Mouse (Mus musculus) bone marrow macrophage, adult 2 months (primary cell): Measurements from ENCODE around the gene Ephb4. TPM values are rescaled to one million over a fixed set of nuclear protein-coding genes. Genes with fewer than 3 reads are reported as not detected.

Experiments used
- H3K27ac ChIP-seq: 2 replicates; pipeline ENCODE4 v1.5.1; 2012; ENCODE audit warnings: low read depth, low read length; ENCODE audit not compliant: insufficient read depth
- H3K4me1 ChIP-seq: 2 replicates; pipeline ENCODE4 v1.6.1; 2012; ENCODE audit warnings: low read length; ENCODE audit not compliant: control insufficient read depth, insufficient read depth
- H3K4me3 ChIP-seq: 2 replicates; pipeline ENCODE4 v1.5.1; 2012; ENCODE audit warnings: mild to moderate bottlenecking, low read length, moderate library complexity; ENCODE audit not compliant: insufficient read depth
- CTCF ChIP-seq: IDR thresholded peaks from 2 replicates; pipeline ENCODE4 v1.5.1; 2012; ENCODE audit warnings: low read depth, mild to moderate bottlenecking, low read length, moderate library complexity
- POLR2A ChIP-seq: IDR thresholded peaks from 2 replicates; pipeline ENCODE4 v1.6.1; 2012; ENCODE audit warnings: mild to moderate bottlenecking, low read depth, low read length, borderline replicate concordance
- polyA plus RNA-seq: library from polyadenylated mRNA; stranded (reverse); fragments of >200 nt; gene quantifications from 2 replicates; pipeline ENCODE4 v1.2.4, GENCODE M21; 2012; ENCODE audit not compliant: missing spikeins, insufficient read depth, insufficient read length

Gene Ephb4
- polyA plus RNA-seq, 1 experiment = 0.19 TPM

GRCm38 (mm10) chr5:137345821-137346220 lies 4.1 kb upstream of the Ephb4 start:
- Histone ChIP-seq H3K4me1 (no peaks in the 10 kb centered on the region), H3K4me3 (no peak overlapping the region), H3K27ac (no peak overlapping the region)
- TF ChIP-seq CTCF = no peak
- TF ChIP-seq POLR2A = no peak

DNA sequence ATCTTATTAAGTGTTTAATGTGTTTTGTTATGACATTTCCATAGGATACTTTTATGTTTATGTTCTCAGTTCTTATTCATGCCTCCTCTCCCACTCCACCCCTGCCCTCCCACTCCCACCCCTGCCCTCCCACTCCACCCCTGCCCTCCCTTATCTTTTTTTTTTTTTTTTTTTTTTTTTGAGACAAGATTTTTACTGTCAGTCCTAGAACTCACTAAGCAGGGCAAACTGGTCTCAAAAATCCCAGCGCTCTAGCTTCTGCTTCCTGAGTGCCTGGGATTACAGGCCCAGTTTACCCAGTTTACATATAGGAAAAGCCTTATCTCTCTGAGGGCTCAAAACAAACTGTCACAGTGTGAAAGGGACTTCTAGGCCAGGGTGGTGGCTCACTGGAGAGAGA lies 3.5 kb upstream of the Ephb4 start:
- no peak overlapping the region for H3K4me3 ChIP-seq
- no peak overlapping the region for H3K27ac ChIP-seq
- TF ChIP-seq POLR2A (no peak), CTCF (no peak)
- H3K4me1 ChIP-seq = no peaks in the 10 kb centered on the region

- TF ChIP-seq CTCF (no peak), POLR2A (no peak)
- Histone ChIP-seq H3K4me3 (no peak overlapping the region), H3K4me1 (no peaks in the 10 kb centered on the region), H3K27ac (no peak overlapping the region)
Observed at GRCm38 (mm10) chr5:137346983-137347382, 2.9 kb upstream of the Ephb4 start.

DNA sequence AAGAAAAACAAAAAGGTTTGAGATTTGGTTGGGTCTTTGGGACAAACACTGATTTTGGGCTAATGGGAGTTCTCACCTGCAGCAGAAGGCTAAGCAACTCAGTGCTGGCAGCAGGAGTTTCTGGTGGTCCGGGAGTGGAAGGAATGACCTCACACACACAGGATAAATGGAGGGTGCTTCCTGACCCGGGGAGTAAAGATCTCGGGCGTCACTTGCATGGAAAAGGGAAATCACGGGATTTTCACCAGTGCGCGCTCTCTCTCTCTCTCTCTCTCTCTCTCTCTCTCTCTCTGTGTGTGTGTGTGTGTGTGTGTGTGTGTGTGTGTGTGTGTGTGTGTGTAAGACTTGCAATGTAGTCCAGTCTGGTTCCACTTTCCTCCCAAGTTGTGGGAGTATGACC lies 2.1 kb upstream of the Ephb4 start:
- Histone ChIP-seq H3K4me3 (no peak overlapping the region), H3K27ac (no peak overlapping the region), H3K4me1 (no peaks in the 10 kb centered on the region)
- TF ChIP-seq POLR2A (no peak), CTCF (no peak)

DNA sequence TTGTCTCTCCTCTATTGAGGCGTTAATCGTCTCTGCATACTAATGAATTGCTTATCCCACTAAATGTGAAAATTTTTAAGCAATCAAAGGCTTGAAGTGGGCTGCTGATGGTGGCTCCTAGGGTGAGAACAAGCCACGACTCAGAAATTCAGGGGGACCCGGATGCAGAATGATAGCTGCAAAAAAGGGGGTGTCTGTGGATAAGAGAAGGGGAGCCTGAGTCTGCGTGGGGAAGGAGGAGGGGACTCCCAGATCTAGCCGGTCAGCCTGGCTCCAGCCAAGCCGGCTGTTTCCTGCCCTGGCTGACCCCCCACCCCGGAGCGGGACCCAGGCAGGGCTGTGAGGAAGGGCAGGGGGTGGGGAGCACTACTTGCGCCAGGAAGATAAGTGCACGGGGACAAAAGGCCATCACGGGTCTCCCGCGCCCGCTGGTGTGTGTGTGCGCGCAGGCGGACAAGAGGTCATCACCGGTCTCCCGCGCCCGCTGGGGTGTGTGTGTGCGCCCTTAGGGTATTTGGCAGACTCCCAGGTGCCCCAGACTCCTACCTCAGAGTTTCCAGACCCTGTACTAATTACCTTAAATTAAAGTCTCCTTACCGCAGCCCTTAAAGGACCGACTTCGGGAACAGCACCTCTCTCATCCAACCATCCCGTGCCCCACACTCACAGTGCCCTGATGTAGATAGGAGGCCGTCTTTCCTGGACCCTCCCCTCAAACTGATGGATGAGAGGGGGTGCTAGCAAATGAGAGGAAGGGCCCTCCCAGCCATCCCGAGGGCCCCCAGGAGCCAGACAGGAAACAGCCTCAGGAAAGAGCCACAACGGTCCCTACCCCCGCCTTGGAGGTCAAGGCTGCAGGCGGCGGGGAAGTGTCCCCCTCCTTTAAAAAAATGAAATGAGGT lies 1.2 kb upstream of the Ephb4 start:
- H3K27ac ChIP-seq = no peak overlapping the region
- TF ChIP-seq POLR2A = no peak
- TF ChIP-seq CTCF = no peak
- H3K4me1 ChIP-seq = no peaks in the 10 kb centered on the region
- H3K4me3 ChIP-seq = no peak overlapping the region

DNA sequence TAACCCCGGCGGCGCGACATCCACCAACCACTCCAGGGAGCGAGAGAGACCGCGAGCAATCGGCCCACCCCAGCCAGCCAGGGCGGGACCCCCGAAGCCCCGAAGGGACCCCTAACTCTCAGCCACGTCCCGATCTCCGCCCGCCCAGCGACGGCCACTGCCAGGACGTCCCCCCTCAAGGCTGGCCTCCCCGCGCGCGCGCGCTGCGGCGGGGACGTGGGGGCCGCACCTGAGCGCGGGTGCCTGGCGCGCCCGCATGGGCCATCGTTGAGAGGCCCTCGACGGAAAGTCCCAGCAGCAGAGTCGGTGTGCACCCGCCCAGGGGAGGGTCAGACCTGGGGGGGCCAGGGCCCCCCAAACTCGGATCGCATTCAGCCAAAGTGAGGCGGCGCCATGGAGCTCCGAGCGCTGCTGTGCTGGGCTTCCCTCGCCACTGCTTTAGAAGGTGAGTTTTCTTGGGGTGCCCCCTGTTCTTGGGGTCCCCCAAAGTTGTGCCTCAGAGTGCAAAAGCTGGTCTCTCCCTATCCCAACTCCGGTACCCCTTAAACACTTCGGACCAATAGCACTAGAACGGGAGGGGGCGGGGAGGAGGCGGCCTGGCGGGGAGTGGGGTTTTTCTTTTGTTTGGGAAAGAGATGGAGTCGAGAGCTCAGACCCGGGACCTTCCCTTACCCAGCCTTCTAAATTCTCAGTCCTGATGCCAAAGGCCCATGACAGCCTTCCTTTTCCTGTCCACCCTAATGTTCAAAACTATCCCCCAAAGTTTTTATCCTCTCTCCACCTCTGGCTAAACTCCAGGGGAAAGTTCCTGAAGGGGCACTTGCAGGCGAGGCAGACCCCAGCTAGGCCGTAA lies 522 bp downstream of the Ephb4 start:
- Histone ChIP-seq H3K27ac (no peak overlapping the region), H3K4me3 (peak overlapping the region; percentile 18; the same call in 1 of the 2 replicates), H3K4me1 (no peaks in the 10 kb centered on the region)
- no peak for TF ChIP-seq CTCF
- TF ChIP-seq POLR2A = no peak

DNA sequence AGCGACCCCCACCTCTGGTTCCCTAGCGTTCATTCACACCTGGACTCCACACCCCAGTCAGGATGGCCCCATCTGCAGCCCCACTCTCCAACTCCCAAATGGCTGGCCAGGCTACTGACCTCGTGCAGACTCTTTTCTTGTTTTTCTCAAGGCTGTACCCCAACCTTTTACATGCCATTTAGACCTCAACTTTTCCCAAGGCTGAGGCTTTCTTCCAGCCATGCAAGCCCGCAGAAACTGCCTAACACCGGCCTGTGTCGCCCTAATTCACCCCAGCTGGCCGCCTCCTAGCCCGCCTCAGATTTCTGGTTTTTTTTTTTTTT lies 1.1 kb downstream of the Ephb4 start:
- no peaks in the 10 kb centered on the region for H3K4me1 ChIP-seq
- no peak overlapping the region for H3K4me3 ChIP-seq
- TF ChIP-seq CTCF = no peak
- TF ChIP-seq POLR2A = no peak
- no peak overlapping the region for H3K27ac ChIP-seq

- Histone ChIP-seq H3K4me3 (no peak overlapping the region), H3K27ac (no peak overlapping the region), H3K4me1 (no peaks in the 10 kb centered on the region)
- no peak for TF ChIP-seq POLR2A
- TF ChIP-seq CTCF = no peak
Observed at GRCm38 (mm10) chr5:137351394-137351793, 1.5 kb downstream of the Ephb4 start.

- no peak overlapping the region for H3K27ac ChIP-seq
- TF ChIP-seq CTCF (no peak), POLR2A (no peak)
- no peaks in the 10 kb centered on the region for H3K4me1 ChIP-seq
- no peak overlapping the region for H3K4me3 ChIP-seq
Observed at GRCm38 (mm10) chr5:137352011-137352975, 2.4 kb downstream of the Ephb4 start.
